Mouse (Mus musculus) ES-Bruce4 (cell line): ENCODE data around the gene Pagr1b. TPM values are rescaled to one million over a fixed set of nuclear protein-coding genes. Genes with fewer than 3 reads are reported as not detected.
A peak's percentile ranks its signal among the peaks of the same experiment; 100 is the strongest.

ENCODE experiments used
- H3K27ac ChIP-seq: 2 replicates; pipeline ENCODE4 v1.5.1; 2012; ENCODE audit warnings: low read length, inconsistent platforms; ENCODE audit not compliant: insufficient read depth
- H3K27me3 ChIP-seq: 2 replicates; pipeline ENCODE4 v1.6.1; 2012; ENCODE audit warnings: mild to moderate bottlenecking, low read length, inconsistent platforms; ENCODE audit not compliant: control insufficient read depth, poor library complexity, insufficient read depth, severe bottlenecking
- H3K36me3 ChIP-seq: 2 replicates; pipeline ENCODE4 v1.6.1; 2012; ENCODE audit warnings: inconsistent platforms, mild to moderate bottlenecking, low read length, moderate library complexity; ENCODE audit not compliant: control insufficient read depth, poor library complexity, insufficient read depth, severe bottlenecking
- H3K4me1 ChIP-seq: one replicate; pipeline ENCODE4 v1.8.1; 2011; ENCODE audit warnings: low read length; ENCODE audit not compliant: control insufficient read depth, insufficient read depth
- H3K4me3 ChIP-seq: 2 replicates; pipeline ENCODE4 v1.5.1; 2011; ENCODE audit warnings: low read depth, mild to moderate bottlenecking, low read length
- H3K9ac ChIP-seq: 2 replicates; pipeline ENCODE4 v1.6.1; 2012; ENCODE audit warnings: low read depth, mild to moderate bottlenecking, inconsistent platforms; ENCODE audit not compliant: poor library complexity, severe bottlenecking
- H3K9me3 ChIP-seq: replicated peaks from 2 replicates; pipeline ENCODE4 v1.6.1; 2012; ENCODE audit warnings: mild to moderate bottlenecking, low read length, inconsistent platforms; ENCODE audit not compliant: control insufficient read depth, poor library complexity, insufficient read depth, severe bottlenecking
- CTCF ChIP-seq: IDR thresholded peaks from one replicate; pipeline ENCODE4 v1.8.1; 2011; ENCODE audit warnings: low read depth, low read length
- EP300 ChIP-seq: IDR thresholded peaks from 2 replicates; pipeline ENCODE4 v1.6.1; 2011; ENCODE audit warnings: low read depth, low read length; ENCODE audit not compliant: insufficient read depth
- POLR2A ChIP-seq: IDR thresholded peaks from one replicate; pipeline ENCODE4 v1.8.1; 2011; ENCODE audit warnings: low read length; ENCODE audit not compliant: insufficient read depth
- polyA plus RNA-seq: library from polyadenylated mRNA; stranded (reverse); fragments of >200 nt; gene quantifications from 2 replicates; pipeline ENCODE4 v1.2.4, GENCODE M21; 2011; ENCODE audit warnings: low read depth; ENCODE audit not compliant: missing spikeins, insufficient read depth, insufficient read length

Pagr1b gene
- polyA plus RNA-seq, result 22.1 and 26.6 TPM in 2 replicates

DNA sequence TGATC, at the start of gene Pagr1b:
Gene Pagr1b (minus strand): TSS at position 4 of the 5 bp plus-strand sequence.
- Histone ChIP-seq H3K9me3 (no peaks in the 10 kb centered on the region), H3K9ac (peak within 1 kb of the TSS; percentile 71), H3K4me3 (peak within 1 kb of the TSS; percentile 89), H3K27me3 (no peaks in the 10 kb centered on the region), H3K4me1 (peaks cover 5% of the 10 kb centered on the region), H3K36me3 (peaks cover 9% of the 10 kb centered on the region), H3K27ac (peak within 1 kb of the TSS; percentile 63)
- TF ChIP-seq CTCF (no peak), EP300 (no peak), POLR2A (no peak)

GRCm38 (mm10) chr7:127065538-127065937, 49.3 kb upstream of the Pagr1b start:
- no peak for TF ChIP-seq EP300
- TF ChIP-seq POLR2A, result no peak
- peak; percentile 9 for TF ChIP-seq CTCF
- Histone ChIP-seq H3K4me1 (peaks cover 2% of the 10 kb centered on the region), H3K9ac (no peak overlapping the region), H3K9me3 (no peaks in the 10 kb centered on the region), H3K27me3 (no peaks in the 10 kb centered on the region), H3K4me3 (no peak overlapping the region), H3K36me3 (no peaks in the 10 kb centered on the region), H3K27ac (no peak overlapping the region)

GRCm38 (mm10) chr7:127055026-127055585, 38.8 kb upstream of the Pagr1b start:
- TF ChIP-seq EP300, result no peak
- TF ChIP-seq POLR2A, result no peak
- TF ChIP-seq CTCF, result no peak
- Histone ChIP-seq H3K9me3 (no peaks in the 10 kb centered on the region), H3K27me3 (no peaks in the 10 kb centered on the region; the same call in 1 of the 2 replicates), H3K9ac (no peak overlapping the region), H3K36me3 (no peaks in the 10 kb centered on the region), H3K27ac (no peak overlapping the region), H3K4me1 (no peaks in the 10 kb centered on the region), H3K4me3 (no peak overlapping the region)

DNA sequence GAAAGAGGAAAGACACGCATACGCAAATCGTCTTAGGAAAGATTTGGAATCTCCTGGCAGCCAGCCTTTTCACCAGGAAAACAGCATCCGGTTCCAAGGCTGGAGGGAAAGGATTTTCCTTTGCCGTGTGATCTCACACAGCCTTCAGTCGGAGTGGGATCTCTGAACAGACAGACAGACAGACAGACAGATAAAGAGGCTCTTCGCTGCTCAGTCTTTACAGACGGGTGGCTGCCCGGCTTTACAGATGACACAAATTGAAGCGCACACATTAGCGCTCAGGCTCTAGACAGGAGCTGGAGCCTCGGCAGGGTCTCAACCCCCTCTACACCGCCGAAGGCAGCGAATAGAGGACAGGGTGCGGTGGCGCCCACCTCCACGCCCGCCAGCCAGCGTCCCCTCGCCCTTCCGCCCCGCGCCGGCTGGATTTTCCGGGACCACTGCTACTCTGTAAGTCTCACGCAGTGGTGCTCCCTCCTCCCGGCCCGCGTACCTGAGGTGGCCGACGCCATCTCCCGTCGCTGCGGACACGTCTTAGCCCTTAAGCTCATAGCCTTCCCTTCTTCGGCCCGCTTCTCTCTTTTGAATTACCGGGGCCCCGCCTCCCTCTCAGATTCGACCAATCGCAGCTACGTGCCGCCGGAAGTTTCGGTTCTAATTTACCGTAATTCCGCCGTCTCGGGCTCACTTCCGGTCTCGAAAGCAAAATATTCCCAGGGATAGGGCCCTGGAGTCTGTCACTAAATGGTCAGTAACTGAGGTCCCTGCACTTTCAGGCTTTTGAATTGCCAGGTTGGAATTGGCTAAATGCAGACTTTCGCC, 25.8 kb upstream of the Pagr1b start, which contains the start of gene Kif22:
Gene Kif22 (minus strand): TSS at position 621 of the 822 bp plus-strand sequence.
- H3K9me3 ChIP-seq, result no peaks in the 10 kb centered on the region
- TF ChIP-seq EP300 (no peak), POLR2A (peak; percentile 75), CTCF (no peak)
- H3K27me3 ChIP-seq, result no peaks in the 10 kb centered on the region
- peaks cover 5% of the 10 kb centered on the region for H3K36me3 ChIP-seq
- peak within 1 kb of the TSS; percentile 96 for H3K4me3 ChIP-seq
- H3K27ac ChIP-seq, result peak within 1 kb of the TSS; percentile 71
- peak within 1 kb of the TSS; percentile 92 for H3K9ac ChIP-seq
- no peaks in the 10 kb centered on the region for H3K4me1 ChIP-seq

DNA sequence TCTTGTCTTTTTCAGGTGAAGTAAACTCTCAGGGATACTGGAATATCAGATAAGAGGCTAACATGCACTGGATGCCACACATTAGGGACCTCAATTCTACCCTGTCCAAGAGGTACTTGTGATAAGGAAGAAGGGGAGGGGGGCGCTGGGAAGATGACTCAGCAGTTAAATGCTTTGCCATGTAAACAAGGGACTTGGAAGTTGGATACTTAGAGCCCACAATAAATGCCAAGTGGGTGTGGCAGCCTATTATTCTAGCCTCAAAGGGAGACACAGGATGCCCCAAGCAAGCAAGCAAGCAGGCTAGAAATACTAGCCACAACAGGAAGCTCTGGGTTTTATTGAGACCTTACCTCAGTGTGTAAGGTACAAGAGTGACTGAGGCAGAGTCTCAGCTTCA, 15.0 kb upstream of the Pagr1b start:
- Histone ChIP-seq H3K27ac (peak overlapping the region; percentile 87), H3K27me3 (no peaks in the 10 kb centered on the region), H3K4me1 (peaks cover 2% of the 10 kb centered on the region), H3K9ac (no peak overlapping the region), H3K9me3 (no peaks in the 10 kb centered on the region), H3K36me3 (peaks cover 67% of the 10 kb centered on the region), H3K4me3 (no peak overlapping the region)
- TF ChIP-seq CTCF (no peak), EP300 (no peak), POLR2A (no peak)

DNA sequence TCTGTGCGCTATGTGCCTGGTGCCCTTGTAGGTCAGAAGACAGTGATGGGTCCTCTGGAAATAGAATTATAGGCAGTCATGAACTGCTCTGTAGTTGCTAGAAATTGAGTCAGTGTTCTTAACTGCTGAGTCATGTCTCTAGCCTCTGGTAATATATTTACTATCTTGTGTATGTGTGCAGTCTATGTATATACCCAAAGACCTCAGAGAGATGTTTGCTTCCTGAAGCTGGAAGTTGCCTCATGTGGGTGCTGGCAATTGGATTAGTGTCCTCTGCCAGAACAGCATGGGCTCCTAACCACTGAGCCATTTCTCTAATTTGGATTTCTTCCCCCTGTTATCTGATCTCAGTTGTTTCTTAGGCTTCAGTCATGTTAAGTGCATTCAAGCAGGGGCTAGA, 13.9 kb upstream of the Pagr1b start:
- no peaks in the 10 kb centered on the region for H3K4me1 ChIP-seq
- no peaks in the 10 kb centered on the region for H3K9me3 ChIP-seq
- no peak overlapping the region for H3K4me3 ChIP-seq
- no peak overlapping the region for H3K9ac ChIP-seq
- peaks cover 64% of the 10 kb centered on the region for H3K36me3 ChIP-seq
- TF ChIP-seq EP300 (no peak), POLR2A (no peak), CTCF (no peak)
- no peaks in the 10 kb centered on the region for H3K27me3 ChIP-seq
- peak overlapping the region; percentile 49; the same call in 1 of the 2 replicates for H3K27ac ChIP-seq
